Mouse (Mus musculus): ENCODE data around the gene Ablim1.

DNA sequence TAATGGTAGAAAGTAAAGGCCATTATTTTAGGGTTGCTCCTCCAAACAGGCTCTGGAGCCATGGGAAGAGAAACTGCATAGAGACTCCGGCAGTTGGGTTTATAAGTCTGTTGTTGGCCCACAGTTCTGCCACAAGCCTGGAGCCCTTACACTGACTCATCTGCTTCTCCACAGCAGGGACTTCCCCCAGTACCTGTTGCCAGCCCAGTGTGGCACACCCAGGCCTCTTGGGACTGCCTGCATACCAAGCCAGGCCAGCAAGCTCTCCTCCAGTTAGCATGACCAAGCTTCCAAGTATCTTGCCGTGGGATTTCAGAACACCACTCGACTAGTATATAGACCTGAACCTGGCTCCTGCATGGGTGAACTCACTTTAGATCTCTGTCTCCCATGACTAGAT is 299.9 kb downstream of the Ablim1 start:
- TF ChIP-seq POLR2A (IDR thresholded peaks at IDR 0.05; ENCODE audit: insufficient read depth, low read depth, low read length), result no peak
- TF ChIP-seq EP300 (IDR thresholded peaks at IDR 0.05; ENCODE audit: insufficient read depth, low read depth, low read length), result no peak
- TF ChIP-seq CTCF (IDR thresholded peaks at IDR 0.05), result no peak

Measured in heart, adult 2 months (tissue).